ENCODE assay signal across 19 mouse cellular contexts in genomic region chr4:109191598-109191997, GRCm38 (mm10). TPM values are rescaled to one million over a fixed set of nuclear protein-coding genes. Genes with fewer than 3 reads are reported as not detected.
DNase-seq lines count a peak whose midpoint lies in the region; ATAC-seq lines count a peak whose summit lies in the region.
"Had no signal": no experiment of that assay in that cellular context is flagged by ENCODE, and none has a peak within 500 bp of the region (broad histone marks: within the 10 kb centered on the region; RNA-seq: fewer than 3 reads in every experiment).

No protein-coding gene starts in this region.

- H3K4me1 ChIP-seq in heart, embryonic 12.5 days (replicated peaks), result peaks cover 16% of the 10 kb centered on the region
- H3K4me1 ChIP-seq in hindbrain, embryonic 13.5 days (replicated peaks), result peaks cover 18% of the 10 kb centered on the region
- no peaks in the 10 kb centered on the region for H3K4me1 ChIP-seq in hindbrain, embryonic 11.5 days (replicated peaks; ENCODE audit: control insufficient read depth, insufficient read depth, low read length)
- peaks cover 17% of the 10 kb centered on the region for H3K4me1 ChIP-seq in forebrain, embryonic 15.5 days
- peaks cover 16% of the 10 kb centered on the region for H3K4me1 ChIP-seq in midbrain, embryonic 14.5 days (ENCODE audit: control insufficient read depth, insufficient read depth, low read length)

- H3K4me2 ChIP-seq in heart, embryonic 12.5 days, result peak overlapping the region; percentile 49
- no peak overlapping the region for H3K4me2 ChIP-seq in hindbrain, embryonic 13.5 days
- no peak overlapping the region for H3K4me2 ChIP-seq in hindbrain, embryonic 11.5 days (replicated peaks; ENCODE audit: low read depth, low read length)
- H3K4me2 ChIP-seq in forebrain, embryonic 15.5 days (replicated peaks), result no peak overlapping the region
- no peak overlapping the region for H3K4me2 ChIP-seq in midbrain, embryonic 14.5 days (ENCODE audit: low read length)
- H3K4me2 ChIP-seq: lung, embryonic 15.5 days had no signal

- 0 out of 2 replicates have a peak overlapping the region, but pooled peaks have one; percentile 8 for H3K4me3 ChIP-seq in heart, embryonic 12.5 days
- H3K4me3 ChIP-seq in hindbrain, embryonic 13.5 days, result no peak overlapping the region
- H3K4me3 ChIP-seq in hindbrain, embryonic 11.5 days (ENCODE audit: low read depth, low read length), result no peak overlapping the region
- no peak overlapping the region for H3K4me3 ChIP-seq in forebrain, embryonic 15.5 days
- no peak overlapping the region for H3K4me3 ChIP-seq in midbrain, embryonic 14.5 days (replicated peaks; ENCODE audit: low read depth, low read length)
- H3K4me3 ChIP-seq: lung, embryonic 15.5 days had no signal

- 0 out of 2 replicates have a peak overlapping the region, but pooled peaks have one; percentile 18 for H3K9ac ChIP-seq in heart, embryonic 12.5 days
- H3K9ac ChIP-seq in hindbrain, embryonic 13.5 days, result no peak overlapping the region
- no peak overlapping the region for H3K9ac ChIP-seq in hindbrain, embryonic 11.5 days (ENCODE audit: low read depth, low read length)
- no peak overlapping the region for H3K9ac ChIP-seq in forebrain, embryonic 15.5 days (replicated peaks)
- no peak overlapping the region for H3K9ac ChIP-seq in midbrain, embryonic 14.5 days (replicated peaks; ENCODE audit: low read length)
- H3K9ac ChIP-seq: liver, embryonic 14.5 days; lung, embryonic 15.5 days had no signal

- H3K27ac ChIP-seq in heart, embryonic 12.5 days (ENCODE audit: poor library complexity, severe bottlenecking), result peak overlapping the region; percentile 33; the same call in 1 of the 2 replicates
- peak overlapping the region; percentile 65 for H3K27ac ChIP-seq in hindbrain, embryonic 13.5 days
- H3K27ac ChIP-seq in hindbrain, embryonic 11.5 days (ENCODE audit: low read depth, low read length), result no peak overlapping the region
- H3K27ac ChIP-seq in forebrain, embryonic 15.5 days (replicated peaks), result peak overlapping the region; percentile 36; the same call in 1 of the 2 replicates
- H3K27ac ChIP-seq in midbrain, embryonic 14.5 days (replicated peaks; ENCODE audit: low read depth, low read length), result peak overlapping the region; percentile 61
- H3K27ac ChIP-seq: kidney, postnatal 0 days; liver, embryonic 14.5 days; lung, embryonic 15.5 days had no signal

- DNase-seq in heart, postnatal 4 days, result no peak
- no peak for DNase-seq in hindbrain, embryonic 11.5 days (ENCODE audit: low spot score)
- no peak for DNase-seq in midbrain, embryonic 14.5 days
- DNase-seq in layer of hippocampus, adult 9-11 months, result no peak
- DNase-seq in spleen, postnatal 4 days (ENCODE audit: low spot score in 2 of 2), result no peak
- DNase-seq: cerebellum, adult 18-20 months; kidney, adult 18-20 months; layer of hippocampus, postnatal 36 days; lung, postnatal 4 days; right cerebral cortex, adult 18-20 months had no signal

- no peak for ATAC-seq in heart, embryonic 12.5 days (ENCODE audit: insufficient number of reproducible peaks, low FRiP score)
- ATAC-seq in hindbrain, embryonic 13.5 days (ENCODE audit: low FRiP score), result no peak
- ATAC-seq in hindbrain, embryonic 11.5 days (ENCODE audit: low FRiP score), result no peak
- no peak for ATAC-seq in forebrain, embryonic 15.5 days (replicated peaks)
- ATAC-seq in midbrain, embryonic 14.5 days (ENCODE audit: low FRiP score, low TSS enrichment), result no peak

- H3K27me3 ChIP-seq in heart, embryonic 12.5 days (replicated peaks), result no peaks in the 10 kb centered on the region
- no peaks in the 10 kb centered on the region for H3K27me3 ChIP-seq in hindbrain, embryonic 13.5 days
- no peaks in the 10 kb centered on the region for H3K27me3 ChIP-seq in hindbrain, embryonic 11.5 days (ENCODE audit: control insufficient read depth, insufficient read depth, low read length)
- H3K27me3 ChIP-seq in forebrain, embryonic 15.5 days, result no peaks in the 10 kb centered on the region
- H3K27me3 ChIP-seq in midbrain, embryonic 14.5 days (ENCODE audit: control insufficient read depth, insufficient read depth, low read length), result no peaks in the 10 kb centered on the region
- H3K27me3 ChIP-seq: lung, embryonic 15.5 days had no signal

- H3K9me3 ChIP-seq in heart, embryonic 12.5 days (replicated peaks), result no peaks in the 10 kb centered on the region
- no peaks in the 10 kb centered on the region for H3K9me3 ChIP-seq in hindbrain, embryonic 13.5 days
- no peaks in the 10 kb centered on the region for H3K9me3 ChIP-seq in hindbrain, embryonic 11.5 days (ENCODE audit: control insufficient read depth, low read length)
- no peaks in the 10 kb centered on the region for H3K9me3 ChIP-seq in forebrain, embryonic 15.5 days
- H3K9me3 ChIP-seq in midbrain, embryonic 14.5 days (ENCODE audit: control insufficient read depth, low read length), result no peaks in the 10 kb centered on the region
- H3K9me3 ChIP-seq: lung, embryonic 15.5 days had no signal

- H3K36me3 ChIP-seq in heart, embryonic 12.5 days, result no peaks in the 10 kb centered on the region
- no peaks in the 10 kb centered on the region for H3K36me3 ChIP-seq in hindbrain, embryonic 13.5 days
- H3K36me3 ChIP-seq in hindbrain, embryonic 11.5 days (ENCODE audit: control insufficient read depth, insufficient read depth, low read length), result no peaks in the 10 kb centered on the region
- H3K36me3 ChIP-seq in forebrain, embryonic 15.5 days, result no peaks in the 10 kb centered on the region
- H3K36me3 ChIP-seq in midbrain, embryonic 14.5 days (ENCODE audit: control insufficient read depth, insufficient read depth, low read length), result no peaks in the 10 kb centered on the region
- H3K36me3 ChIP-seq: lung, embryonic 15.5 days had no signal

- 46% methylated on average over 10 of the region's 10 CpGs for WGBS in heart, embryonic 12.5 days
- WGBS in hindbrain, embryonic 13.5 days, result 77% methylated on average over 10 of the region's 10 CpGs
- WGBS in hindbrain, embryonic 11.5 days, result 90% methylated on average over 10 of the region's 10 CpGs
- 70% methylated on average over 10 of the region's 10 CpGs for WGBS in forebrain, embryonic 15.5 days
- 68% methylated on average over 10 of the region's 10 CpGs for WGBS in midbrain, embryonic 14.5 days

RNA-seq across cellular contexts. Expression of gene Osbpl9, which starts 10.5 kb away (rescaled TPM):
- 48.3 and 53.0 TPM in 2 replicates for polyA plus RNA-seq in heart, embryonic 12.5 days (2016; fragmentation: Nextera tagmentation; extraction: Ambion mirVana)
- 10 to 100 TPM; 71.7 to 73.4 TPM for total RNA-seq in heart, postnatal 4 days (2021)
- polyA plus RNA-seq in hindbrain, embryonic 13.5 days (2015; fragmentation: Nextera tagmentation; extraction: Ambion mirVana), result 90.1 and 92.1 TPM in 2 replicates
- polyA plus RNA-seq in hindbrain, embryonic 11.5 days (2014; fragmentation: Nextera tagmentation; extraction: Ambion mirVana), result 77.3 and 84.3 TPM in 2 replicates
- polyA plus RNA-seq in forebrain, embryonic 15.5 days (2015; fragmentation: Nextera tagmentation; extraction: Ambion mirVana), result 76.7 and 78.5 TPM in 2 replicates
- 61.9 and 81.1 TPM in 2 replicates for polyA plus RNA-seq in midbrain, embryonic 14.5 days (2014; fragmentation: Nextera tagmentation; extraction: Ambion mirVana)

RNA-seq across cellular contexts. Expression of gene Calr4, which starts 42.7 kb away (rescaled TPM):
- polyA plus RNA-seq in heart, embryonic 12.5 days (2016; fragmentation: Nextera tagmentation; extraction: Ambion mirVana), result 0.60 and 0.61 TPM in 2 replicates
- total RNA-seq in heart, postnatal 4 days (2021), result not detected
- polyA plus RNA-seq in hindbrain, embryonic 13.5 days (2015; fragmentation: Nextera tagmentation; extraction: Ambion mirVana), result 2.1 and 2.2 TPM in 2 replicates
- polyA plus RNA-seq in hindbrain, embryonic 11.5 days (2014; fragmentation: Nextera tagmentation; extraction: Ambion mirVana), result 0.09 and 0.54 TPM in 2 replicates
- 0.38 and 0.80 TPM in 2 replicates for polyA plus RNA-seq in forebrain, embryonic 15.5 days (2015; fragmentation: Nextera tagmentation; extraction: Ambion mirVana)
- 0.57 and 0.80 TPM in 2 replicates for polyA plus RNA-seq in midbrain, embryonic 14.5 days (2014; fragmentation: Nextera tagmentation; extraction: Ambion mirVana)
- total RNA-seq: gastrocnemius, adult 8-10 months; granulocyte monocyte progenitor cell, adult 5-6 weeks had no signal
- polyA plus RNA-seq: lung, embryonic 15.5 days; small intestine, adult 2 months had no signal
